Mouse (Mus musculus) urinary bladder, postnatal 4 days (tissue): ENCODE data around the gene Fmnl3.
"Not testable (repeated sequence)": the region's sequence is repeated elsewhere in the genome, so short reads cannot be mapped to it uniquely, and the experiment has no call there.

Source experiments
- DNase-seq, 2 experiments: peaks; one replicate each; pipeline ENCODE4 v3.0.0; 2021 to 2022; ENCODE audit warnings: low spot score in 2 of 2

Fmnl3 gene

DNA sequence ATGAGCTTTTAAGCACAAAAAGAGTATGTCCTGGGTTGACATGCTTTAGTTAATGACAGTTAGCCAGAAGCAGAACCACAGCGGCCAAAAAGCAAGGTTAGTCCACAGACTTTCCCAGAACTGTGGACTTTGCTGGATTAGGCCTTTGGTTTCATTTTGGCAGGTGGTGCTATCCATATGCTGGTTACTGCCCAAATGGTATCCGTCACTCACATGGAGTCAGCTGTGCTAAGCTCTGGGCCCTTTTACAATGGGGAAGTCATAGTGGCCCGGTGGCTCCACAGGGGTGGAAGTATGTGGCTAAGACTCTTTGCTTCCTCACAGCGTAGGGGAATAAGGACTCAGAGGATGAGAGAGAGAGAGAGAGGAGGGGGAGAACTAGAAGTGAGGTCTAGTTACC is 17.7 kb upstream of the Fmnl3 start:
- no peak for DNase-seq

- no peak for DNase-seq
Measured at GRCm38 (mm10) chr15:99386796-99387195, 16.5 kb upstream of the Fmnl3 start.

DNA sequence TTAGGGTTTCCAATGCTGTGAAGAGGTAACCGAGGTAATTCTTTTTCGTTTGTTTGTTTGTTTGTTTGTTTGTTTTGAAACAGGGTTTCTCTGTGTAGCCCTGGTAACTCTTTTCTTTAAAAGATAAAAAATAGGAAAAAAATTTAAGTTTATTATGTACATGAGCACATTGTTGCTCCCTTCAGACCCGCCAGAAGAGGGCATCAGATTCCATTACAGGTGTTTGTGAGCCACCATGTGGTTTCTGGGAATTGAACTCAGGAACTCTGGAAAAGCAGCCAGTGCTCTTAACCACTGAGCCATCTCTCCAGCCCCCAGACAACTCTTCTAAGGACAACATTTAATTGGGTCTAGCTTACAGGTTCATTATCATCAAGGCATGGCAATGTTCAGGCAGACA is 15.8 kb upstream of the Fmnl3 start:
- DNase-seq, result not testable (repeated sequence)

GRCm38 (mm10) chr15:99384071-99384470 is 13.8 kb upstream of the Fmnl3 start:
- no peak for DNase-seq

DNA sequence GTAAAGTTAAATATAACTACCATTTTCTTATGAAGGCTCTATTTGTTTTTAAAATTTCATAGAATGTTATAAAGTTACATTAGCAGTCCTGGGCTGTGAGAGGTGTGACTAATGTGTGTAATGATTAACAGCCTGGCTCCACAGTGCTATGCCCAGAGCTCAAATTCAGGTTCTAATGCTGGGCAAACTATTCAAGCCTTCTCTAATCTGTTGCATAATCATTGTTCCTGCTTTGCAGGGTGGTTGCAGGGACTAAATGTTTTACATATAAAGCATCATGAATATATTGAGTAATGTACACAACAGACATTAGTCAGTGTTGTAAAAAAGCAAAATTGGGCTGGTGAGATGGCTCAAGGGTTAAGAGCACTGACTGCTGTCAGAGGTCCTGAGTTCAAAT is 12.6 kb upstream of the Fmnl3 start:
- DNase-seq, result no peak

DNA sequence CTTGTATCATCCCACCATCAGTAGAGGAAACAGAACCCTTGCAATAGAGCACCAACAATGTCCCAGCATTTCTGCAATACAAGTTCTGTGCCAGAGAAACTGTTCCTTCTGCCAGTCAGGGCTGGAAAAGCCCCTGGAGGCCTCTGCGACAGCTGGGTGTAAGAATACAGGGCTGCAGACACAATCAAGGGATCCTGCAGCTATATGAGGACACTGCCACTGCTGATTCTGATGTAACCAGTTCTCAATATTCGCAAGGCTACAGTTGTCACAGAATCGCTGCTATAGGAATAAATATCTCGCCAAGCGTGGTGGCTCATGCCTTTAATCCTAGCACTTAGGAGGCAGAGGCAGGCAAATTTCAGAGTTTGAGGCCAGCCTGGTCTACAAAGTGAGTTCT is 6.0 kb upstream of the Fmnl3 start:
- DNase-seq, result no peak

- DNase-seq, result no peak
Measured at GRCm38 (mm10) chr15:99375581-99375980, 5.3 kb upstream of the Fmnl3 start.

DNA sequence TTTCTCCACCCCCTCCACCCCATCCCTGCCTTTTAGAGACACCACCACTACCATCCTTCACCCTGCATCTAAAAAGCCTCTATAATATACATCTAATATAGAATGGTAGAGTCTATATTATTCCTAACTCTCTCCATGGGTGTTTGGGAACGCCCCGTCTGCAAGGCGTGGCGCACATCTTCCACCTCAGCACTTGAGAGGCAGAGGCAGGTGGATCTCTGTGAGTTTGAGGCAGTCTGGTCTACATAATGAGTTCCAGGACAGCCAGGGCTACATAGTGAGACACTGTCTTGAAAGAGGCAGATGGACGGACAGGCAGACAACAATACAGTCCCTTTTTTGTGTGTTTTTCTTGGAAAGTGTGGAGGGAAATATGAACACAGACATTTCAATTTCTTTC is 4.8 kb upstream of the Fmnl3 start:
- DNase-seq, result no peak

GRCm38 (mm10) chr15:99372761-99373160 is 2.5 kb upstream of the Fmnl3 start:
- no peak for DNase-seq

- DNase-seq, result no peak
Measured at GRCm38 (mm10) chr15:99371526-99372340, 1.5 kb upstream of the Fmnl3 start.

DNA sequence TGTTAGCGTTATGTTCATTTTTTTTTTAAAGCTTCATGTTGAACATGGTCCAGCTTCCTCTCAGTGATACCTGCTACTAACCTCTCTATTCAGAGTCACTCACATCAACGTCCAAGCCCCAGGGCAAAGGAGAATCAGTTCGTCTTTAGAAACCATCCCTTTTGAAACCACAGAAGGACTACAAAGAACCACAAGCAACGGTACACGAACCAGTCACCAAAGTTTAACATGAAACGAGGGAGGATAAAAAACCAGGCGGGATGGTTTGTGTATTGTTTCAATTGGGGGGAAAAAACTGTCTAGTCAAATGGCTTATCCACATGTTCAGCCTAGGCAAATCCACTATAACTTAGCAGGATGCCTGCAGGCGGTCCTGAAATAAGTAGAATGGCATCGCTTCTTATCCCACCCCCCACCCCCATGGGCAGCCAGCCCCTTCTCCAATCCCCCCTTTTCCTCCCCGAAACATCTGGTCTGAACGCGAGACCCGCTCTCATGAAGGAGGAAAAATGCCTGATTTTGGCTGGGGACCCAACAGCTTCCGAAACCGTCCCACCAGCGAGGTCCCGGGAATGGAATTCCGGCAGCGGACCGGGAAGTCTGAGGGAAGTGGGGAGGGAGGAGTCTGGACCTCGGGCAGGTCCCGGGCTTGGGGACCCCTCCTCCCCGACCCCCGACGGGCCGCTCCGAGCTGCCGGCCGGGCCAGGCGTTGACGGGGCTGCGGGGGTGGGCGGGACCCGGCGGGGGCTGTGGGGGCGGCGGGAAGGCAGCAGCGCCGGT is 701 bp downstream of the Fmnl3 start:
- DNase-seq, result no peak

DNA sequence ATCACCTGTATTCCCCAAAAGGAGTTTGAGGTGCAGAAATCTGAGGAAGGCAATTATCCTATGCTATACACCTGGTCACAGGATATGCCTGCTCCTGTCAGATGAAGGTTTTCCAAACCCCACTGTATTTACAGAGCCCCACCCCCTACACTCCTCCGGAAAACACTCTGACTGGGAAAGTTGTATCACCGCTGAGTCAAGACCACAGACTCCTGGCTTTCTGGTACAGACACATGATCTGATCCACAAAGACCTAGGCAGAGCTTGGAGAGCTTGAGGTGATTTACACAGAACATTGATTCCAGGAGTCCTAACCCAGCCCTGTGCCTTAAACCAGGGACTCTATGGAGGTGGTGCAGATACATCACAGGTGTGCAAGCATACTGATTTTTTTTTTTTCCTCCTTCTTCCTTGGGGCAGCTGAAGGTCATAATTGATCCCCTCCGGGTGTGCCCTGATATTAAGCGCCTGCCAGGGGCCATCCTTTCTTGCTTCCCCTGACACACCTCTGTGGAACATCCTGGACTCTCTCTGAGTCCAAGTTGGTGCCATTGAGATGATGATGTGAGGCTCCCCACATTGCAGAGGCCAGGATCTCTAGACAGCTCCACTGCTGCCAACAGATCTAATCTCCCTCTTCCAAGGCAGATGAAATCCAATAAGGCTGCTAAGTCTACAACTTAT is 1.6 kb downstream of the Fmnl3 start:
- DNase-seq, result no peak

- DNase-seq, result no peak
Measured at GRCm38 (mm10) chr15:99364921-99365320, 5.4 kb downstream of the Fmnl3 start.

- DNase-seq, result no peak
Measured at GRCm38 (mm10) chr15:99364022-99364530, 6.2 kb downstream of the Fmnl3 start.

DNA sequence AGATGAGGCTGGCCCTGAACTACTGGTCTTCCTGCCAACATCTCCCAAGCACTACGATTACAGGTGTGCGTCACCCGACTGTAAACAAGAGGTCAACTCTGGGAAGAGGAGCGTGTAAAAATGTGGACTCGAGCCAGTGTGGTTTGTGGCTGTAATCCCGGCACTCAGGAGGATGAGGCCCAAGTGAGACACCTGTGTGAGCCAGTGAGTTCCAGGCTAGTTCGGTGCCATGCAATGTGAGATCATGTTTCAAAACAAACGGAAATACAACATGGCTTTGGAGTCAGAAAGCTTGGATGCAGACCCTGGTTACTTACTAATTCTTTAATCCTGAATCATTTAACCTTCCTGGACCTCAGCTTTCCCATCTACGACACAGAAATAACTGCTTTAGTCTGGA is 11.3 kb downstream of the Fmnl3 start:
- no peak for DNase-seq

DNA sequence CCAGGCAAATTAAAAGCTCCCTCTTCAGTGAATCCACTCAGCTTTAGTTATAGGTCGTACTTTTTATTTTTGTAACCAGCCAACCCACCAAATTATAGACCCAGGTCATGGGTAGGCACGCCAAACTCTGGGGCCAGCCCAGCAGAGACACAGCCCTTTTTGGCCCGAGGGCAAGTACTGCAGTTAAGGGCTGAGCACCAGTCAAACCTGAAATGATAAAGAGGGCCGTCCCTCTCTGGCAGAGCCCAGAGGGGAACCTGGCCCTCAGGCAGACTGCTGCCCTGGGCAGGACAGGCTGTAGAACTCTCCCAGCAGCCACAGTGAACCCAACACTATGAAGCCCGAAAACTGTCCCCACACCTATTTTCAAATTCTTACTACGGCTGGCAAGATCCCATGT is 13.8 kb downstream of the Fmnl3 start:
- no peak for DNase-seq

DNA sequence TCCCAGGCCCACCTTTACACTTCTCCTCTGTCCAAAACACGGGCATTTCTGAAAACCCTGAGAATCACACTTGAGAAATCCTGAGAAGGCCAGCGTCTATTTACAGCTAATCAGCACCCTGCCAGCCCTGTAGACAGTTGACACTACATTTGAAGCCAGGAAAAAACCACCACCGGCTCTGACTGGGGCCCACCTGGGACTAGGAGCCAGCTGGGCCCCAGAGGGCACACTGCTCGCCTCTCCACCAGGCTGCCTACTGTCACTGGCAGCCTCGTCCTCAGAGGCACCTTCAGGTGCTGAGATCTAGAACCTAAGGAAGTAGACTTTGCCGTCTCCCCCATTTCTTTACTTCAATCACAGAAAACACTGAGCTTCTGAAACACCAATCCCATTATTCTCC is 14.6 kb downstream of the Fmnl3 start:
- DNase-seq, result no peak

DNA sequence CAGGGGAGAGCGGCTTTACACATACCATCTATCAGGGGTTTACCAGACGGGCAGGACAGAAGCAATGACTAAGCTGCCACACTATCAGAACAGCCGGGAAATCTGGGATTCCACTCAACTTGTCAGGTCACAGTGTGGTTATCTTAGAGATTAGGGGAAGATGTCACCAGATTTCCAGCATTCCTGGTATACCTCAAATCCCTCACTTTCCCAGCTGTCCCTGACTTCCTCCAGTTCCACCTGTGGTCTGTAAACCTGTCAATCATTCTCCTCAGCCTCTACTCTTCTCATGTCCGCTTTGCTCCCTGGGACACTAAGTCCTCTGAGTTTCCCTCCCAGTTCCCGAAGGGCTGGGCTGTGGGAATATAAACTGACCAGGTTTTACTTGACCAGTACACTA is 18.0 kb downstream of the Fmnl3 start:
- no peak for DNase-seq

- DNase-seq, result no peak
Measured at GRCm38 (mm10) chr15:99351610-99352009, 18.7 kb downstream of the Fmnl3 start.

DNA sequence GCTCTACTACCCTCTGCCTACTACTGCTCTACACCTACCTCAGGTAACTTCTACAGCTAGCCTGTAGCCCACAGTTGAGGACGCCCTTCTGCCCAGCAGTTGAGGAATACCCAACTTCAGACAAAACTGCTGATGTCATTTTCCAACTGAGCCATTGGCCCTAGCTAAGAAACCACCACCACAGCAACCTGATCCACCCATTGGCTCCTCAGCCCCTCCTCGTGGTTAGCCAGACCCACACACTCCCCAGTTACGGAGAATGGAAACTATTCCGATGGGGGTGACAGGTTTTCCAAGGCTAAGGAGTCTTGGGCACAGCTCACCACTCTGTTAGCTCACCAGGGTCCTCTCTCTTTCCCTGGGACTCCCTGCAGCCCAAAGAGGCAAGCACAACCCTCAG is 25.3 kb downstream of the Fmnl3 start:
- no peak for DNase-seq

DNA sequence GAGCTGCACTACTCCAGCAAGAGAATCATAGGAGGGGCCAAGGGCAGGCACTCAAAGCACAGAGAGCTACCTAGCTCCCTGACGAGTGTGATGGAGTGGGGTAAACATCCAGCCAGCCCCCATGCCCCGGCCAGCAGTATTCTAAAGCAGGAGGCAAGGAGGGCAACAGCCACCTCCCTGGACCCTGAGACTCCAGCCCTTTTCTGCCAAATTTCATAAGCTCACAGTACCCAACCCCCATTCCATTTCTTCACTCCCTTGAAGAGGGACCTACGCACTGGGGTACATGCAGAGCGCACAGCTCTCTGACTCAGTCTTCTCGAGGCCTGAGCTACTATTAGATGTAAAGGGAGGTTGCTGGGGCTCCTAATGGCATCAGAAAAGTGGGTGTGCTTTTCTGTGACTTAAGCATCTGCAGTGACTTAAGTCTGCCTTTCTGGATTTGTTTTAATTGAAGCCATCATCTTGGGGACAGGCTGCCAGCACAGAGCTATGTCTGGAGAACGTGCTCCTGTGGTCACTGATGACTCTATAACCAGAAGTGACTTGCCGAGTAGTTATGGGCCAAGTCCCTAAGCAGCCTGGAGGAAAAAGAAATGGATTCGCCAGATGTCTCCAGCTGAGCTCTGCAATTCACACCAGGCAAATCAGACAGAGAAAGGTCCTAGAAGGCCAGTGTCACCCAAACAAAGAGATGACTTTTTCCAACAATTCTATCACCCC is 26.0 kb downstream of the Fmnl3 start:
- no peak for DNase-seq
